Mouse (Mus musculus) adrenal gland, postnatal 36 days (tissue): ENCODE measurements around the gene Grhl1. TPM values are rescaled to one million over a fixed set of nuclear protein-coding genes. Genes with fewer than 3 reads are reported as not detected.
"Not testable (repeated sequence)": the region's sequence is repeated elsewhere in the genome, so short reads cannot be mapped to it uniquely, and the experiment has no call there.

ENCODE experiments used
- DNase-seq, 2 experiments: peaks; one replicate each; pipeline ENCODE4 v3.0.0; 2021; ENCODE audit warnings: mixed read lengths in 1 of 2
- total RNA-seq, 2 experiments: library from RNA; stranded (reverse); gene quantifications; 2 replicates each; pipeline ENCODE4 v1.2.3; 2021

Grhl1 gene
- total RNA-seq, 2 experiments from 2014 or later: 0.56 to 1.1 TPM

DNA sequence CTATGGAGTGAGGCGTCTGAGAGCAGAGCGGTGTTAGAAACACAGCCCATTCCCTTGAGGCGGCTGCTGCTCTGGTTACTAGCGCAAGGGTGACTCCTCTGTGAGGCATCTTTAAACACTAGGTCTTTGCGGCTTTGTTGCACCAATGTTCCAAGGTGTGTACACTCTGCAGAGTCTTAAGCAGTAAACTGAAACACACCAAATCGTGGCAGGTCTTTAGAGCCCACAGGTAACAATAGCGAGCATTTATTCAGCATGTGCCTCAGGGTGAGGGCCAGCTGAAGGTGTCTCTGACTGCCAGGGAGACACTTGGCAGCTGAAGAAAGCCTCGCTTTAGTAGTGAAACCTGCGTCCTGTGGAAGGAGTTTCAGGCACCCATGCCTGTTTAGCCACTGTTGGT, 20.0 kb downstream of the Grhl1 start:
- no peak for DNase-seq

DNA sequence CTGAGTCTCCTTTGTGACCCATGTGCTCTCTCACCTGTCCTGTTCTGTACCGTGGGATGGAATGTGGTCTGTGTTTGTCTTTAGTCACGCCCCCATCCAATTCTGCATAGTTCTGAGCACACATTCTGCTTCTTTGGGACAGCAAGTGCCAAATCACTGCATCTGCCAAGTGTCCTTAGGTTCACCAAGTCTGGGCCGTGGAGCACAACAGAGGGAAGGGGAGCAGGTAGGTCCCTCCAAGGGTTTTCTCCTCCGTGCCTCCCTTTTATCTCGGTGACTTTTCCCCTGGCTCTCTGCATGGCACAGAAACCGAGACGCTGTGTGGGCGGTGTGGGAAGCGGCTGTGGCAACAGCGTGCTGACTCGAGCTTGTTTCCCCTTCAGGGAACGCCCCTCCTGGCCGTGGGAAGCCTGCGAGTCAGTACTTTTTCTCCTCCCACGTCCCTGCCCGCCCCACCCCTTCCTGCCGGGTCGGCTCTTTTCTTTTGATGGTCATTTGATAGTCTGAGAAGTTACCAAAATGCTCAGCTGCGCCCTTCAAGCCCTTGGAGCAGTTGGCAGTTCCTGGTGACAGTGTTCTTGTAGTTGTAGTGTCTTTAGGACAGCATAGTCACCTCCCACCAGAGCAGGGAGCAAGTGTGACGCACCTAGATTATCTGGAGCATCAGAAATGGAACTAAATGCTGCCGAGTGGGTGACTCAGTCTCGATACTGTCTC, 21.0 kb downstream of the Grhl1 start:
- peak; percentile 88 to 90 for DNase-seq

DNA sequence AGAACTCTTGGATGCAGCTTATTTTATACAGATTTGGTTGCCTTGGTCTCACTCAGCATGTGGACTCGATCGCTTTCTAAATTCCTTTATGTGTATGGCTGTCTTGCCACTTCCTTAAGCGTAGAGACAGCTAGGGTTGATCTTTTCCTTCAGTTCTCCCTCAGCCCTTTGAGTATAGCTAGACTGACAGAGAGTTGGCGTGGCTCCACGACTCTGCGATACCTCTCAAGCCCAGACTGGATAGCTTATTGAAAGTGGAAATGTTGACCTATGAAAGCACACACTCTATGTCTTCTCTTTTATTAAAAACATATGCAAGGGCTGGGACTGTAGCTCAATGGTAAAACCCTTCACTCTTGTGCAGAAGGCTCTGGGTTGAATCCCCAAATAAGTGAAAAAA, 25.3 kb downstream of the Grhl1 start:
- DNase-seq: no peak

DNA sequence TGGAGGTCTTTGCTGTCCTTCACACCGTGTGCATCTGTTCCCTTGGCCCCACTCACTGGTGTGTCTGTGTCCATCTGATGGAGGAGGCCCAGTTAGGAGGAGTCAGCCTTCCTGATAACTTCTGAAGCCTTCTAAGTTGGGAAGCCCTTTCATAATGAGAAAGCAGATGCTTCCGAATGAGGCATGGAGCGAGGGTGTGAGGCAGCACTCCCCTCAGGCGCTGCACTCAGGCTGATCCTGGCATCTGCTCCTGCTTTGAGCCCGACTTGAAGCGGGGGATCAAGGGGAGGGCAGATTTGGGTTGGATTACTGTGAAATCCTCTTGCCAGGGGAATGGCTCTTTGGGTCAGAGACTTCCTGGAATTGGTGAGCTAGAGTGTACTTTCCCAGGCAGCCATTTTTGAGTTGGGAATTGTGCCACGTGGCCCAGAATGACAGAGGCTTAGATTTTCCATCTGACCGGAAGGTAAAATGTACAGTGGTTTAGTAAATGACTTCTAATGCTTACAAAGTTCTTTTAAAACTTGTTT, 27.3 kb downstream of the Grhl1 start:
- no peak for DNase-seq

DNA sequence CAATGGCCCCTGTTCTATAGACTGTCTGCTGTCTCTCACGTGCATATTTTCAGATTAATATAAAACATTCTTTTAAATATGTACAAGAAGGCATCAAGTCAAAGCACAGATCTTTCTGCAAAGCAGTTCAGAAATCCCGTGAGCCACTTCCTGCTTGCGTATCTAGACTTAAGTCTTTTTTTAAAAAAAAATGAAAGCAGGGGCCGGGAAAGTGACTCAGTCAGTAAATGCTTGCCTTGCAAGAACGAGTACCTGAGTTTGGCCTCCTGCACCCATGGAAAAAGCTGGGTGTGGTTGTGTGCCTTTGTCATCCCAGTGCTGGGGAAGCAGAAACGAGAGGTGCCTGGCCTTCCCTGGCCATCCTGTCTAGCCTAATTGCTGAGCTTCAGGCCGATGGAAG, 28.0 kb downstream of the Grhl1 start:
- no peak for DNase-seq

DNA sequence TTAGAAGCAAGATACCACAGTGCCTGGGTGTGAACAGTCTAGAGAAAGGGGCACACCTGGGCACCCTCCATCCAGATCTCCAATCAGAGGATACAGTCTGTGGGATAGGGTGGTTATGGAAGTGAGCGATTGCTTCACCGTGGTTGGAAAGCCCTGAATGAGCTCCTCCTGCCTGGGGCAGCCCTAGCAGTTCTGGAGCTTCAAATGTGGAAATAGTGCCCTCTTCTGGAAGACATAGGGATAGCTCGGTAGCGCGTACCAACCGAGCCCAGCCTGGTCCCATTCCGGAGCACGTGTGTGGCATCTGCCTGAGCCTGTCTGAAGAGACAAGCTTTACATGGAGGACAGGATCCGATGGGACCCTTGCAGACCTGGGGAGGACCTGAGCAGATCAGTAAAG, 28.7 kb downstream of the Grhl1 start:
- peak; percentile 74 to 79 for DNase-seq

DNA sequence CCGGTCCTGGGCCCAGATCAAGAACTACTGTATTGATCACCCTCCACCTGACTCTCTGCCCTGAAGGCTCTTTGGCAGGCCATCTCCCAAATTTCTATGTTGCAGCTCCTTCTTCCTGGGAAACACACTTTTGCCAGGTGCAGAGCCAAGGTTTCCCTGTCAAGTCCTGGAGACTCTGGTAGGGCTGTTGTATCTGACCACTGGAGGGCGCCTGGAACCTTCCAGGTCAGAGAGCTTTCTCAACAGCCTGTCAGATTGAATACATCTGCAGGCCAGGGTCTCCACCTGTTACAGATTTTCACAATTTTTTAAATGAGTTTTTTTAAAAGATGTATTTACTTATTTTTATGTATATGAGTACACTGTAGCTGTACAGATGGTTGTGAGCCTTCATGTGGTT, 31.2 kb downstream of the Grhl1 start:
- peak; percentile 76 to 85 for DNase-seq

DNA sequence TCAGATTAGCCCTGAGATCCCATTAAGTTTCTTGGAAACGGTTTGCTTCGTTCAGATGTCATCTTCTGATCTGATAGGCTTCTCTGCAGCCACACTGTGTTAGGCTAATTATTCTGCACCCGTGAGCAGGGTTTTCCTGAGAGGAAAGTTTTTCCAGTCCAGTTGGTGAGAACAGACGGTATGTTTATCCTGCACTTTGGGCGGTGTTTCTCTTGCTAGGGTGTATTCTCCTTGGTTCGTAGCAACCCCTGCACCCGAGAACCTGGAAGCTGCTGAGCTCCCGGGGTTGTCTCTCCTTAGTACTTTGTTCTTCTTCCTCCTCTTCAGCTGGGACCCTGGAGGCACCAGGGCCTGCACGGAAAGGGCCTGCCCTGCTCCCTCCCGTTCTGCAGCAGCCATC, 34.1 kb downstream of the Grhl1 start:
- no peak for DNase-seq

DNA sequence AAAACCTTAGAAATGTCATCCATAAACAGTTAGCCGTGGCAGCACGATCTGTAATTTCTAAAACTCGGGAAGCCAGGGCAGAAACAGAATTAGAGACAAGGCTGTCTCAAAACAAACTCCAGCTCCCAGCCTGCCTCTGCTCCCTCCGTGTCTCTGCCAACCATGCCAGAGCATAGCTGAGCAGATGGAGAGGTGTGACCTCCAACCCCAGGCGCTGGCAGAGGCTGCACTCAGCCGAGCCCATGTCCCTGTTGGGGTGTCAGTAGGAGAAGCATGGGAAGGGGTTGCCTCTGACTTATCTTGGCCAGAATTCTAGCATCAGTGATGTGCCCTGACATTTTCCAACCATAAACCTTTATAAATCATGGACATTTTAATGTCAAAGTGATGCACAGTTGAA, 40.5 kb downstream of the Grhl1 start:
- DNase-seq: no peak

DNA sequence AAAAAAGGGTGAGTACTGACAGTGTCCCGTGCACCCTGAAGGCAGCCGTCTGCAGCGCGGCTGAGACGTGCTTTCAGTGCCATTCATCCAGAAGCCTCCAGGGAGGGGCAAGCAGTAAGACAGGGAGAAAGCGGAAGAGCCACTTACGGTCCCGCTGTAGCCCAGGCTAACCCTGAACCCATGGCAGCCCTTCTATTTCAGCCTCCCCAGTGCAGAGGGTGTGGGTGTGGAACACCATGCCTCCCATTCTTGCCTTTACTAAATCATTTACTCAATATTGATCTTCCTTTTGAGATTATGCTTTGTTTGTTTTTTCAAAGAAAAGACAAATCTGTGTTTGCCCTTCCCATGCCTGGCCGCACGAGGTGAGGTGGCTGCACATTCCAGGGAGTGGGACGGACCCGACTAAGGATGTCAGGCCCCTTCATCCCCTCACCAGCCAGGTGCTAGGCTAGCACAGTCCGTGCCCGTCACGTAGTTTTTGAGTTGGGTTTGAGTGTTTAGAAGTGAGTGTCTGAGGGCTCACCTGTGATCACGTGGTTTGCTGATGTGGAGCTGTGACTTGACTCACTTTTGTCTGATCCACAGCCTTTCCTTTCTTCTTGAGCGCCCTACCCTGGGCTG, 42.5 kb downstream of the Grhl1 start:
- no peak for DNase-seq

DNA sequence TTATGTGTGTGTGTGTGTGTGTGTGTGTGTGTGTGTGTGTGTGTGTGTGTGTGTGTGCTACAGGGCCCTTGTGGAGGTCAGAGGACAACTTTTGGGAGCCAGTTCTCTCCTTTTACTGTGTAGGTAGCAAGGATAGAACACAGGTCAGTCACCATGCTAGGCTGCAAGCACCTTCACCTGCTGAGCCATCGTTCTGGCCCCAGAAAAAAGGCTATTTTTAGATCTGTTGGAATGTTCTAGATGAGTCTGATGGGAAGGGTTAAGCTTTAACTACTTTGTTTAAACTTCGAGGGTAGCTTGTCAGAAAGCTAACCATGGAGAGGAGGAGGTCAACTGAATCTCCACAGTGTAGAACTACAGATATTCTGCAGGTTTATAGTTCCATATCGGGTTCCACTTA, 43.1 kb downstream of the Grhl1 start:
- DNase-seq: no peak

DNA sequence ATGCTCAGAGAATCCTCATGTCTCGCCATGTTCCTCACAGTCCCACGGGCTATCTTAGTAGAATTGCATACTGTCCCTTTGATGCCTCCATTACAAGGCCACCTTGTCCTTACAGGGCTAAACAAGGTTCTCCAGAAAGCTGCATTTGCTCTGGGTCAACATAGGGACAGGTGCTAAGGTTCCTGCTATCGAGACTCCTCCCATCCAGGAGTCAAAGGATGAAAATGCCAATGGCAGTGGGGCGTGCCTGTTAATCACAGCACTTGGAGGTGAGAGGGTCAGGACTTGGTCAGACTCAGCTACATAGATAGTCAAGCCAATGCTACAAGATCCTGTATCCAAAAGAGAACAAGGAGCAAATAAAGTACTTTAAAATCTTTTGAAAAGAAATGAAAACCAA, 47.4 kb downstream of the Grhl1 start:
- DNase-seq: no peak

DNA sequence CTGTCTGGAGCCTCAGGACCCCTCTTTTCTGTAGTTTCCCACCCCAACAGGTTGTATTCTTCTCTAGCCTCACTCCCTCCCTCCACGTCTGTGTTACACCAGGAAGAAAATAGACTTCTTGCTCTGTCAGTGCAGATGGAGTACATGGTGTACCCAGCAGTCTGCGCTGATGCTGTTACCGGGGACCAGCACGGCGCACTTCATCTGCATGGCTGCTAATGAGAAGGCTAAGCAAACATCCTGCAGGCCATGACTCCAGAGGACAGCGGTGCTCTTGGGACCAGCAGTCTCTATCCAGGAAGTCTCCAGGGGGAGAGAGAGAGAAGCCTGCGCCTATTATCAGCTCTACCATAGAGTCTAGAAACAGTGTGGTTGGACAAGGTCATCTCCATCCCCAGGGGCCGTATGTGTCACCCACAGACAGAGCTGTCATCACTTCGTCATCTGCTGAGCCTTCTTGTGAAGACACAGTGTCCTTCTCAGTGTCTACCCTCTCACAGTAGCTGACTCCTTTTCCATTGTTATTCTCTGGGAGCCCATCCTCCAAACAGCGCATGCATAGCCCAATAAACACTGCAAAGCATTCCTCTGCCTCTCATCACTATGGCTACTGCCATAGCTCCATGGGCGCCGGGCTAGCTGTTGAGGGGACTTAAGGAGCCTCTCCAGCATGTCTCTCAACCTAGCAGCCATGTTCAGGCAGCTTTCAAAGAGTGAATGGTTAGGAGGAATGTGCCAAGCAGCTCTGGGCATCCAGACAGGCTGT, 51.6 kb downstream of the Grhl1 start:
- DNase-seq: peak; percentile 7 to 43

DNA sequence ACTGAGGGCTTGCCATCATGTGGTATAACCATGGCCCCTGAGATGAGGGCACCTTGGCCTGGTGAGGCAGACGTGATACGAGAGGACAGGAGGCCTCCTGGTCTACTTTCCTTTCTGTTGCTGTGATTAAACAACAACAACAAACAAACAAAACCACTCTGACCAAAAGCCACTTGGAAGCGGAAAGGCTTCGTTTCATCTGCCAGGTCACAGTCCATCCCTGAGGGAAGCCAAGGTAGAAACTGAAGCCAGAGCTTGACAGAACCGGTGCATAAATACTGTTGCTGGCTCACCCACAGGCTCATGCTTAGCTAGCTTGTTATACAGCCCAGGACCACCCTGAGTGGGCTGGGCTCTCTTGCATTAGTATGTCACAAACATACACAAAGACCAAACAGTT, 54.3 kb downstream of the Grhl1 start:
- DNase-seq: no peak

DNA sequence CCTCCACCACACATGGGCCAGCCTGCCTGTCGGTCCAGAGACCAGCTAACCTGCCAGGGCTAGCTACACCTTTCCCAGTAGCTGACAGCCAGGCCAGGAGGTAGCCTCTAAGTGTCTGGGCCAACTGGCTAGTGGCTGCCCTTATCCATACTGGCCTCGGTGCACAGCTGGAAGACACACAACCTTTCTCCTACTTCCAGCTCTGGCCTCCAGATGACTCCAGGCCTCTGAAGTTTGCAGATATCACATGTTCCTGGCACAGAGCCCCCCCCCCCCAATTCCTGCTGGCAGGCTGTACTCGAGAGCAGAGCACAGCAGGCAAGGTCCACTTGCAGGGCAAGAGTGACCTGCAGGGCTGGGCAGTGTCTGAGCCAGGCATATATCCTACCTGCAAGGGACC, 55.1 kb downstream of the Grhl1 start:
- no peak for DNase-seq

DNA sequence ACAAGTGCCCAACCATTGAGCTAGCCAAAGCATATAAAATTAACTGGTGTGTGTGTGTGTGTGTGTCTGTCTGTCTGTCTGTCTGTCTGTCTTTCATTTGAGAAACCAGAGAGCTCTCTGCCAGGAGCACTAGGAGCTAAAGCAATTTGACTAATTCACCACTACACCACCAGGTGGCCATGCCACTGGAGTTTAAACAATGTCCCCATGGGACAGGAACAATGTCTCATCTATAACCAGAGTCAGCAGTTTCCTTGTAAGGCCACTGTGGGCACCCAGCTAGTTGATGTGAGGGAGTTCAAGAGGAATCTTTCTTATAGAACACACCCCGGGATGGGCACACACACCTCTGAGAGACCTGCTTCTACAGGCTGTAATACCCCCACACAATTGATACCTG, 58.1 kb downstream of the Grhl1 start:
- peak; percentile 52 to 72 for DNase-seq

DNA sequence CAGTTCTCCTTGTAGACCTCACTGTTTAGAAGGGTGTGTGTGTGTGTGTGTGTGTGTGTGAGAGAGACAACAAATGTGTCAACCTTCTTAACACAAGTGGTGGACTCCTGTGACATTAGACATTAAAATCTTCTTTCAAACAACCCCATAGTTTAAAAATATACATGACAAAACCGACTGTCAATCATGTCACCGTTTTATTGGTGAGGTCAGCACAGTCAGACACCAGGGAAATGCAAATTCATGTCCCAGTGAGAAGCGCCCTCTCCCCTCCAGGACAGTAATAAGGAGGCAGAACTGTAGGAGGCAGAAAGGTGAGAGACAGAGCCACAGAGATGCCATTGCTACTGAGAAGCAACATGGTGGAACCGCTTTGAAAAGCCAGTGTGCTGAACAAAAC, 60.3 kb downstream of the Grhl1 start:
- no peak for DNase-seq

DNA sequence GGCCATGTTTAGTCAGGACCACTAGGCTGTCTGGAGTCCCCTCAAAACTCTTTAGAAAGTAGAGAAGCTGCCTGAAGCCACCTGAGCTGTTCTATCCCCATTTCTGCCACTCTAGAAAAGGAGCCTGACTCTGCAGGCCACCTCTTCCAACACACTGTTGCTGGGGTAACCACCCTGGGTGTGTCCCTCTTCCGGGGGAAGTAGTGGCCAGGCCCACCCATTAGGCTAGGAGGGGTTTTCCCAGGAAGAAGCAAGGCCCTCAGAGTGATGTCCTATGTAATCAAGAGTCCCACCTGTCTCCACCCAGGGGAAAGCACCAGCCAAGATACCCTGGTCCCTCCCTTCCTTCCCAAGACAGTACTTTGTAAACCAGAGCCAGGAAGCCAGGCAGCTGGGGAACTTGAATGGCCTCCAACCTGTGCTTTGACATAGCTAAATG, 61.7 kb downstream of the Grhl1 start:
- peak in 1 of 2 experiments; percentile 20 for DNase-seq

DNA sequence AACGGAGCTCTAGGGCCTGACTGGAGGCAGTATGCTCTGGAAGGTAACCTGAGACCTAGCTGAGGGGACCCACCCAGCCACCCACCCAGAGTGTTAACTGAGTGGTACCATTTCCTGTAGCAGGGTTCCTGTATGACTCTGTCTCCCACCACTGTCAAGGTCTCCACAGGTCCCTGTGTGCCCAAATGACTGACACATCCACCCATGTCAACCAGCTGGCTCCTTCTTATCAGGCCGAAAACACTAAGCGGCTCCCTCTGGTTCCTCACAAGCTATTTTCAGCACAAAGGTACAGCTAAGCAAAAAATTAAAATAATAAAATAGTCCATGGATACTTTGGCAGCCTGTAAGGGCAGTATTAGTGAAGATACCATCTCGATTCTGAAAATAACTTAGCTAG, 62.1 kb downstream of the Grhl1 start:
- no peak for DNase-seq

DNA sequence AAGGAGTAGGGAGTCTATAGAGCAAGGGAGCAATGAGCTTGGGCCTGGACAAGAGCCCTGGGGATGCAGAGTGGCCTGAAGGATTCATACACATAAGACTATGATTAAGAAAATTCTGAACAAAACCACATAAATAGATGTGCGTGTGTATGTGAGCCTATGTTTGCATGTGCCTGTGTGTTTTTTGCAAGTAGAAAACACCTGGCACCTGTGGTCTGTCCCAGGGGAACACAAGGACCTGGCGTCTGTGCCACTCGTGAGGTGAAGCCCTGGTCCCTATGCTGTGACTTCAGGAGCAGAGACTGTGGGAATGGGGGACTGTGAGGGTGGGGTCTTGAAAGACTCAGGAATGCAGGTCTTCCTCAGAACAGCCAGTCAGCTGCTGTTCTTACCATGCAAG, 62.6 kb downstream of the Grhl1 start:
- DNase-seq: no peak

DNA sequence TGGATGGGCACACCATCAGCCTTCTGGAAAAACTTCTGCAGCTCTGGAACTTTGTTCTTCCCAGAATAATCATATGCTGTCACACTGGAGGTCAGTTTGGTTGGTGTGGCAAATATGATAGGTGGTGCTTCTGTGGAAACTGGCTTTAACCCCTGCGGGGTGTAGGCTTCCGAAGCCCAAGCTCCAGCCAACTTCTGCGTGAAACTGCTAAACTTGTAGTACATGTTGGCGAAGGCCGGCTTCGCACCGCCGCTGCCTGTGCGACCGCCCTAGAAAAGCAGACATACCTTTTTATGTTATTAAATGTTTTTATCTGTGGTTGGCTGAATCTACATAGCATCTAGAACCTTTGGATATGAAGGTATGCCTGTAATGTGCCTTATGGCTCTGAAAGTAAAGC, 66.7 kb downstream of the Grhl1 start:
- not testable (repeated sequence) for DNase-seq

DNA sequence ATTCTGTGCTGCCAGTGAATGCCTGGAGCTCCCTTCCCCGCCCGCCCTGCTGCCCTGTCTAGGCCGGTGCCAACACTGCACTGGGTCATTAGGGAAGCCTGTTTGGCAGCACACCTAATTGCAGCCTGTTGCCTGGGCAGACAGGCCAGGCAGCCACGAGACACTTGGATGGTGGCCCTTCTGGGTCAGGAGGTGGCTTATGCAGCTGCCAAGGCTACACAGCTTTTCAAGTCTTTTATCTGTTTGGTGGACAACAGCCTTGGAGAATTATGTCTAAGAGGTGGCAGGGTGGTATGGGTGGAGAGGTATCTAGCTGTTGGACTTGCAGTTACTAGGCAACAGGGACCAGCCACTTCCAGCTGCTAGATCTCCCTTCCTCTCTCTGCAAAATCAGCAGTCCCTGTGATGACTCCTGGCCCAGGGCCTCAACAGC, 70.3 kb downstream of the Grhl1 start:
- peak; percentile 76 to 80 for DNase-seq

DNA sequence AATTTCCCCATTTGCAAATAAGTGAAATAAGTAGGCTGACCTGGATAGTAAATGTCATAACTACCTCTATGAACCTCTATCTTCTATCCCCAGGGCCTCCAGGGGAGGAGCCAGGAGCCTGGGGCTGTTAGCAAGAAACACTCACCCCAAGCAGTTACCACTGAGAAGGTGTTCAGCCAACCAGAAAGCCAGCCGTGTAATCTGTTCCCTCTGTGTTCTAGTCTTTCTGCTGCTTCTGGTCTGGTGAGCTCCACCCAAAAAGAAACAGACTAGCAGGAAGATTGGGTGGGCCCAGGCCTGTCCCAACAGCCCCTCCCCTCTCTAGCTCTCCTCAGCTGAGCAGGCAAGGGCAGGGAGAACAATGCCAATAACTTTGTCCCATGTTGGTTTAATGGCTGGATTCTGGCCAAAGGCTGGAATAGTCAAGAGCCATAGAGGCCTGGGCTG, 72.1 kb downstream of the Grhl1 start:
- DNase-seq: no peak
